Mouse (Mus musculus): ENCODE measurements at regions not wholly inside any gene's neighbourhood (a gene's known extent, or its start where the extent isn't known, plus 50 kb on each side); places are given as distances from the start of the nearest gene placed in this dataset.

DNA sequence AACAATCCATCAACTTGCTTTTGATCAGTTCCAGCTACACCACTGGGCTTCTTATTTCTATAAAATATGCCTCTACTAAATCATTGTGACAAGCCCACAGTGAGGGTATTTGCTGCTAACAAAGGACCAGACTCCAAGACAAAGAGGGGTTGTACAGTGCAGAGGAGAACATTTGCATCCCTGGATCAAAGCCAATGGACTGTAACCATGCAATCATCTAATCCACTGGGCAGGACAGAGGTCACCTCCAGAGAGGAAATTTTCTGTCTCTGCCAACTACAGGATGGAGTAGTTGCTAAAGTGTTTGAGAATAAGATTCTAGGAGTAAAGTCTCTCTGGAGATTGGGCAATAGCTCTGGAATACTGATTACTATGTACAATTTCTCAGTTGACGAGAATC, 272.9 kb downstream of the Cox7c start:
- Histone ChIP-seq H3K4me2 (no peak overlapping the region), H3K4me1 (replicated peaks) (no peaks in the 10 kb centered on the region), H3K36me3 (no peaks in the 10 kb centered on the region), H3K27ac (no peak overlapping the region), H3K4me3 (no peak overlapping the region), H3K9ac (no peak overlapping the region), H3K9me3 (no peaks in the 10 kb centered on the region), H3K27me3 (no peaks in the 10 kb centered on the region)
- peak; percentile 97 for ATAC-seq (ENCODE audit: low FRiP score)
- WGBS = 60% methylated on average over 1 of the region's 1 CpGs

- Histone ChIP-seq H3K4me2 (no peak overlapping the region), H3K9me3 (no peaks in the 10 kb centered on the region), H3K4me1 (replicated peaks) (no peaks in the 10 kb centered on the region), H3K4me3 (no peak overlapping the region), H3K9ac (no peak overlapping the region), H3K36me3 (no peaks in the 10 kb centered on the region), H3K27me3 (no peaks in the 10 kb centered on the region), H3K27ac (no peak overlapping the region)
- WGBS = 56% methylated on average over 3 of the region's 3 CpGs
- no peak for ATAC-seq (ENCODE audit: low FRiP score)
Observed at GRCm38 (mm10) chr13:85771027-85771681, 275.6 kb downstream of the Cox7c start.

DNA sequence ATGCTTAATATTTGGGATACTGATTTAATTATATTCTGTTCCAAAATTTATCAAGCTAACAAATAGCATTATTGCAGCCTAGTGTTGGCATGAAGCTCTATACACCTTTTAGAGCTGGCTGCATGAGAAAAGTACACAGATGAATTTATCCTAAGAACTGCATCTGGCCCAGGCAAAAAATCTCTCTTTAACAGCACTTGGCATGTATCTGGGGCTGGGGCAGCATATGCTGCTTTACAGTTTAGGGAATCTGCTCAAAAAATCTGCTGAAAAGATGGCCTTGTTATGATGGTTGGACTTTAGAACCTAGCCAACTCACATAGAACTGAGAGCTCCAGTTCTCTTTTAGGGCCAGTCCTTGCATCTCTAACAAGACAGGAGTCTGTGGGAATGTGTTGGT, 276.2 kb downstream of the Cox7c start:
- ATAC-seq (ENCODE audit: low FRiP score) = no peak
- Histone ChIP-seq H3K27me3 (no peaks in the 10 kb centered on the region), H3K27ac (no peak overlapping the region)

DNA sequence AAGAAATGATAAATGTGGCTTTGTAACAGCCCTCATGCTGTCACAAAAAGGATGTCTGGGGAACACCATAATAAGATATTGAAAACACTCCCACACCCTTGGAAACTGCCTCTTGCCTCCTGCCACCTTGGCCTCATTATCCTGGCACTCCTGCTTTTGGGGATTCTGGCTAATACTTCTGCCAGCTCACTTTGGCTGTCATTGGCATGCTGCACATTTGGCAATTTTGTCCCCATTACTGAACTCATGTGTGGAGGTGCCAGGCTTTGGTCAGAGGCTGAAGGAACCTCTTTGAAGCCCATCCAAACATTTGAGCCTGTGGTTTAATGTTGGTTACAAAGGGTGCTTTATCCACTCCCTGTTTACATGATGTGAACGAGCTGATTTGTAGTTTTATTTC, 278.2 kb downstream of the Cox7c start:
- no peak for ATAC-seq (ENCODE audit: low FRiP score)
- H3K9ac ChIP-seq = no peak overlapping the region
- H3K36me3 ChIP-seq = no peaks in the 10 kb centered on the region
- no peak overlapping the region for H3K4me3 ChIP-seq
- no peaks in the 10 kb centered on the region for H3K9me3 ChIP-seq
- H3K27ac ChIP-seq = no peak overlapping the region
- no peak overlapping the region for H3K4me2 ChIP-seq
- H3K4me1 ChIP-seq (replicated peaks) = no peaks in the 10 kb centered on the region
- H3K27me3 ChIP-seq = no peaks in the 10 kb centered on the region
- WGBS = 75% methylated on average over 1 of the region's 1 CpGs

More for the DNA sequence above, 276.2 kb downstream of the Cox7c start:
- Histone ChIP-seq H3K4me1 (replicated peaks) (no peaks in the 10 kb centered on the region), H3K4me3 (no peak overlapping the region), H3K4me2 (no peak overlapping the region), H3K9ac (no peak overlapping the region), H3K9me3 (no peaks in the 10 kb centered on the region), H3K36me3 (no peaks in the 10 kb centered on the region)

DNA sequence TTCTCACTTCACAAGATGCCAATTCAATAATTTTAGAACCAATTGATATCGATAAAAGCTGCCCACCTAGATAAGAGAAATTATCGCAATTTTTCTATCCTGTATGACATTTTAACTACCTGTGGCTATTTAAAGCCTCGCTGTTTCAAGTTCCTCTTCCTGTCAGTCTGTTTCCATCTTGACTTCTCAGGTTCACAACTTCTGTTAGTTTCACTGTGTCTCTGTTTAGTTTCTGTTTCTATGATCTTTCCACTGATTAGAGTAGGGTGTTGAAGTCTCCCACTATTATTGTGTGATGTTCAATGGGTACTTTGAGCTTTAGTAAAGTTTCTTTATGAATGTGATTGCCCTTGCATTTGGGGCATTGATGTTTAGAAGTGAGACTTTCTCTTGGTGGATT, 322.1 kb downstream of the Cox7c start:
- Histone ChIP-seq H3K27me3 (no peaks in the 10 kb centered on the region), H3K36me3 (no peaks in the 10 kb centered on the region), H3K27ac (no peak overlapping the region), H3K4me2 (no peak overlapping the region), H3K9me3 (no peaks in the 10 kb centered on the region), H3K4me3 (no peak overlapping the region), H3K9ac (no peak overlapping the region), H3K4me1 (replicated peaks) (no peaks in the 10 kb centered on the region)
- no peak for ATAC-seq (ENCODE audit: low FRiP score)
- 86% methylated on average over 3 of the region's 3 CpGs for WGBS

GRCm38 (mm10) chr13:85724105-85724504, 322.6 kb downstream of the Cox7c start:
- H3K4me2 ChIP-seq = no peak overlapping the region
- no peaks in the 10 kb centered on the region for H3K4me1 ChIP-seq (replicated peaks)
- H3K27me3 ChIP-seq = no peaks in the 10 kb centered on the region
- ATAC-seq (ENCODE audit: low FRiP score) = no peak
- no peak overlapping the region for H3K9ac ChIP-seq
- WGBS = 92% methylated on average over 5 of the region's 5 CpGs
- H3K27ac ChIP-seq = no peak overlapping the region
- no peaks in the 10 kb centered on the region for H3K36me3 ChIP-seq
- H3K4me3 ChIP-seq = no peak overlapping the region
- H3K9me3 ChIP-seq = no peaks in the 10 kb centered on the region

- H3K27ac ChIP-seq = no peak overlapping the region
- no peak overlapping the region for H3K4me2 ChIP-seq
- no peaks in the 10 kb centered on the region for H3K9me3 ChIP-seq
- no peak overlapping the region for H3K9ac ChIP-seq
- no peaks in the 10 kb centered on the region for H3K27me3 ChIP-seq
- WGBS = 88% methylated on average over 3 of the region's 3 CpGs
- H3K36me3 ChIP-seq = no peaks in the 10 kb centered on the region
- no peak overlapping the region for H3K4me3 ChIP-seq
- no peaks in the 10 kb centered on the region for H3K4me1 ChIP-seq (replicated peaks)
- no peak for ATAC-seq (ENCODE audit: low FRiP score)
Observed at GRCm38 (mm10) chr13:85720314-85720713, 326.4 kb downstream of the Cox7c start.

DNA sequence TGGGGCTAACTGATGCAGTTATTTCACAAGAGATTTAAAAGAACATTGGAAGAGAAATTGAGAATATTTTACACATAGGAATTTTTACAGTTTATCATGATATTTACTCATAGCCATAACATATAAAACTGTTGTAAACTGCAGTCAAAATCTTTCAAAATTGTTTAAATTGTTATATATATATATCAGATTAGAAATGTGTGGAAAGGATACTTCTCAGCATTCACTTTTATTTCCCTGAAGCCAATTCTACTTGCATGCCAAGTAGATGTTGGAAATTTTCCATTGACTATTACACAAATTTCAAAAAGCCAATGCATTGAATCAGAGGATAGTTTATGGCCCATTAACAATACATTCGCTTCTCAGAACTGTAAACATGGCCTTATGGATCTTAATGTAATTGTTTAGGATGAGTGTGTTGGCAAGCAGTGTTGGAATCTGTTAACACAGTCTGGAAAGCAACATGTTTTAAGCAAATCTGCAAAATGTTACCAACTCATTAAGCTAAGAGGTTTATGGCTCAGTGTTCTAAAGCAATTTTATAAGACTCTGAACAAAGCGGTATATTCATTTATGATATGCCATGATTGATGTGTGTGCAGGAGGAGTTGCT, 330.7 kb downstream of the Cox7c start:
- Histone ChIP-seq H3K4me3 (no peak overlapping the region), H3K4me2 (no peak overlapping the region), H3K27ac (no peak overlapping the region), H3K27me3 (no peaks in the 10 kb centered on the region), H3K9me3 (no peaks in the 10 kb centered on the region), H3K9ac (no peak overlapping the region), H3K36me3 (no peaks in the 10 kb centered on the region), H3K4me1 (replicated peaks) (no peaks in the 10 kb centered on the region)
- ATAC-seq (ENCODE audit: low FRiP score) = no peak
- WGBS = 89% methylated on average over 2 of the region's 2 CpGs

DNA sequence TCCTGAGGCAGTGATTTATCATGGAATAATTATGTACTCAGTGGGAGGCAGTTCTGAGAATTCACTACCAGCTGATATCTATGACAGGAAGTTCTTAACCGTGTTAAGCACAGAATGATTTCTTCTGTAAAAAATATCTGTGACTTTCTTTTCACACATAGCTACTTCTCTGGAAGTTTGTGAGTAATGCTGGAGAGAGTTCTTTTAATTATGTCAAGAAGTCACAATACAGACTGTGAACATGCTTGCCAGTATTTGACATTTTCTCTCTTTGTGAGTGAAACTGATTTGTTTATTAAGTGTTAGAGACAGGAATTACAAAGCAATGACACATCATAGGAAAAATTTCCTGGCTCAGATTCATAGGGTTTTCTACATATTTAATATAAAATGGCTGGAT, 354.3 kb downstream of the Cox7c start:
- no peak overlapping the region for H3K4me3 ChIP-seq
- no peaks in the 10 kb centered on the region for H3K4me1 ChIP-seq (replicated peaks)
- H3K4me2 ChIP-seq = no peak overlapping the region
- H3K9ac ChIP-seq = no peak overlapping the region
- no peaks in the 10 kb centered on the region for H3K9me3 ChIP-seq
- no peak for ATAC-seq (ENCODE audit: low FRiP score)
- H3K27ac ChIP-seq = no peak overlapping the region
- 36% methylated on average over 1 of the region's 1 CpGs for WGBS
- no peaks in the 10 kb centered on the region for H3K36me3 ChIP-seq
- H3K27me3 ChIP-seq = no peaks in the 10 kb centered on the region

Measured in hindbrain, embryonic 13.5 days (tissue).